Mouse (Mus musculus) embryonic facial prominence, embryonic 10.5 days (tissue): Measurements from ENCODE around the gene Ccl7. TPM values are rescaled to one million over a fixed set of nuclear protein-coding genes. Genes with fewer than 3 reads are reported as not detected.

Experiments used
- DNase-seq: peaks from one replicate; pipeline ENCODE4 v3.0.0-alpha.2; 2017; ENCODE audit warnings: low spot score
- H3K27ac ChIP-seq: fragments of 300-500 bp; sonication (generic); replicated peaks from 2 replicates; pipeline ENCODE4 v1.5.1; 2016; ENCODE audit warnings: mild to moderate bottlenecking
- H3K27me3 ChIP-seq: fragments of 300-500 bp; sonication (generic); replicated peaks from 2 replicates; pipeline ENCODE4 v1.6.1; 2016; ENCODE audit warnings: low read depth, mild to moderate bottlenecking; ENCODE audit not compliant: poor library complexity, severe bottlenecking
- H3K36me3 ChIP-seq: fragments of 300-500 bp; sonication (generic); replicated peaks from 2 replicates; pipeline ENCODE4 v1.6.1; 2016; ENCODE audit warnings: mild to moderate bottlenecking, moderate library complexity
- H3K4me1 ChIP-seq: fragments of 300-500 bp; sonication (generic); 2 replicates; pipeline ENCODE4 v1.6.1; 2016
- H3K4me3 ChIP-seq: fragments of 300-500 bp; sonication (generic); 2 replicates; pipeline ENCODE4 v1.5.1; 2016; ENCODE audit warnings: mild to moderate bottlenecking, moderate library complexity
- H3K9me3 ChIP-seq: fragments of 300-500 bp; sonication (generic); 2 replicates; pipeline ENCODE4 v1.6.1; 2016; ENCODE audit warnings: mild to moderate bottlenecking
- WGBS: fragments of 180-500 bp; shearing (Covaris S2); methylation state at CpG from one replicate; pipeline ENCODE4 v1.1.7; 2016; 5-methylcytosine and 5-hydroxymethylcytosine counted together
- polyA plus RNA-seq: library from polyadenylated mRNA; unstranded; fragments of >200 nt; fragmentation: Nextera tagmentation; extraction: Ambion mirVana; gene quantifications from 2 replicates; pipeline ENCODE4 v1.2.1, GENCODE M21; 2016

Gene Ccl7
- polyA plus RNA-seq, 1 experiment from 2014 or later: not detected

DNA sequence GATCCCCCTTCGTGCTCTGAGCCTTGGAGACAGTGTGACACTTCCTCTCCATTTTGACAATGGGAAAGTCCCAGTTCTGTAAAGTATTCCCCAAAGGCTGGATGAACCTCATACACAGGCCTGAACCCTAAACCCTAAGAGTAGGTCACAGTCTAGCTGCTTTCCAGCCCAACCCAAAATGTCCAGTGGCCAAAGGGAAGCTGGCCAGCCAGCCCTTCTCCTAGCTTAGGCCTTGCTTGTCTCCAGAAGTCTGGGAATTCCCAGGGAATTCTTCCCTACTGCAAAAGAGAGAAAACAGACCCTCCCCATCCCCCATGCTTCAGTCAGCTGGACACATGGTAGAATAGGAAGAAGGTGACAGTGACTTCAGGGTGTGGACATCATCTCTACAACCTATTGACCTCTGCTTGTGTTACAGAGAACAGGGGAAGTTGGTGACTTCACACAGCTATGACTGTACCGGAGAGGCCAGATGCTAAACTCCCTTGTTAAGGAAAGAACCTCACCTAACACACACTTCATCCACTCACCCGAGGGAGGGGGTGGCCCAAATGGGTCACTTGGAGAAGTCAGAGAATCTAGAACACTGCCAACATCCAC is 29.2 kb upstream of the Ccl7 start:
- H3K27me3 ChIP-seq: no peaks in the 10 kb centered on the region
- no peaks in the 10 kb centered on the region for H3K9me3 ChIP-seq
- H3K4me3 ChIP-seq: no peak overlapping the region
- WGBS: 77% methylated on average over 3 of the region's 3 CpGs
- no peak overlapping the region for H3K27ac ChIP-seq
- DNase-seq: no peak
- no peaks in the 10 kb centered on the region for H3K36me3 ChIP-seq
- H3K4me1 ChIP-seq: peaks cover 3% of the 10 kb centered on the region; the same call in 1 of the 2 replicates

DNA sequence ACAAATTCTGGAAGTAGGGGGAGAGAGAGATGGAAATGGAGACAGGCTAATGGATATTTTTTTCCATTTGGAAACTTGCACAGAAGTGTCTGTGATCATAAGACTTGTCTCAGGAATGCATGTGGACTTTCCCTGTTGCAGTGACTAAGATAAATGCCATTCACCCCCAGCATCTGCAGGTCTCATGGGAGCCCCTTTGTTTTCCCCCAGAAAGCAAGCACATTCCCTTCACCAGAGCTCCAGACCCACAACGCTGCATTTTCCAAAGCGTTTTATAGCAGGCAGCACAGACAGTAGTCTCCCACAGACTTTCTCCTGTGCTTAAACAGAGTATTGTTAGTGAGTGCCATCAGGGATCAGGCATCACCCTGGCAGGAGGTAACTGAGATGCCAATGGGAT is 26.1 kb upstream of the Ccl7 start:
- no peaks in the 10 kb centered on the region for H3K9me3 ChIP-seq

DNA sequence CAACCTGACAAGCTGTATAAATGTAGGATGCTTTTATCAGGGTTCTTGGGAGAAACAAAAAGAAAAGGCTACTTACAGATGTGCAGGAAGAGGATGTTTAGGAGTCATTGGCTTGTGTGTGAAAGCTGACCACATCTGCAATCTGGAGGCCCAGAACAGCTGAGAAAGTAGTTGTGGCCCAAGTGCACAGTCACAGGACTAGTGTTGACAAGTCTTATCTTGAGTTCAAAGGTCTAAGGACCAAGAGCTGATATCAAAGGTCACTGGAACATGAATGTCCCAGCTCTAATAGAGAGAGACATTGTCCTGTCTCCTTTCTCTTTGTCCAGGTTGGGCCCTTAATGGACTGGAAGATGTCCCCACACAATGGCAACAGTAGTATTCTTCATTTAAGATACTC is 25.7 kb upstream of the Ccl7 start:
- Histone ChIP-seq H3K9me3 (no peaks in the 10 kb centered on the region), H3K27ac (no peak overlapping the region), H3K4me1 (no peaks in the 10 kb centered on the region; the same call in 1 of the 2 replicates), H3K27me3 (no peaks in the 10 kb centered on the region), H3K36me3 (no peaks in the 10 kb centered on the region), H3K4me3 (no peak overlapping the region)
- DNase-seq: no peak

More for the DNA sequence above, 26.1 kb upstream of the Ccl7 start:
- DNase-seq: no peak
- Histone ChIP-seq H3K27me3 (no peaks in the 10 kb centered on the region), H3K36me3 (no peaks in the 10 kb centered on the region), H3K27ac (no peak overlapping the region), H3K4me1 (no peaks in the 10 kb centered on the region; the same call in 1 of the 2 replicates), H3K4me3 (no peak overlapping the region)
- WGBS: 64% methylated on average over 2 of the region's 2 CpGs

DNA sequence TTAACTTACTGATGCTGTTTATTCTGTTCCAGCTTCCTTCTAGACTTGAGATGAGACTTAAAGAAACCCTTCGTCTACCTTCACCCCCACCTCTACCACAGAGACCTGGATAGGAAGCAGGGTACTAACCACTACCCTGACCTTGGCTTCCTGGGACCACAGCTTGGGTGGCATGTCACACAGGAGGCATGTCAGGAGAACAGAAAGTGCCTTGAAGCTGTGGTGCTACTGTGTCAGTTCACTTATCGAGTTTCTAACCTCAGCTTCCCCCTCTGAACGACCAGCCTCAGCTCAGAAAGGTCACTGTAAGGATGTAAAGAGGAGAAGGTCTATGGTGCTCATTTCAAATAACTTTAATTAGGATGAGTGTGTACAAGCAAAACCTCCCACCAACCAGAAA is 24.1 kb upstream of the Ccl7 start:
- no peaks in the 10 kb centered on the region for H3K36me3 ChIP-seq
- H3K27ac ChIP-seq: no peak overlapping the region
- no peak for DNase-seq
- no peaks in the 10 kb centered on the region; the same call in 1 of the 2 replicates for H3K4me1 ChIP-seq
- no peaks in the 10 kb centered on the region for H3K9me3 ChIP-seq
- no peaks in the 10 kb centered on the region for H3K27me3 ChIP-seq
- H3K4me3 ChIP-seq: no peak overlapping the region
- 75% methylated on average over 3 of the region's 3 CpGs for WGBS

DNA sequence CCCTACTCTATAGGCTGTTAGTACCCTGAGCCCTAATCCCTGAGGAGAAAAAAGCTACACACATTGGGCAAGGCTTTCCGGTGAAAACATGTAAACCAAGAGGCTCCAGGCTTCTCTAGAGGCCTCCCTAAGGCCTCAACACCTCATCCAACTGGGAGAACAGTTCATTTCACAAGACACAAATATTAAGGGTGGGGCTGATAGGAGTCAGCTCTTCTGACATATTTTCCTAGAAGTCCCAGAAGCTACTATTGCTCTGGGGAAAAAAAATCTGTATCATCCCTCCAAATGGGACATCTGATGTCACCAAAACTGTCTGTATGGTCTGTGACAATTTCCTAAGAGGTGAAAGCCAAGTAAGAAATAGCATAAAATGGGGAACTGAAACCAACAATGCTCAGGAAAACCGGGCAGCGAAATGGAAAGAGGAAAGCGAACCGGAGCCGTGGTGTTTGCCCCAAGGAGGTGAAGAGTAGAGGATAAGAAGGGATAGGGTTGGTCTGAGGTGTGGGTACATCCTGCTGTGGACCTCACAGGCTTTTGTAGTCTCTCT is 22.9 kb upstream of the Ccl7 start:
- H3K9me3 ChIP-seq: no peaks in the 10 kb centered on the region
- WGBS: 87% methylated on average over 6 of the region's 6 CpGs
- H3K4me1 ChIP-seq: no peaks in the 10 kb centered on the region; the same call in 1 of the 2 replicates
- no peak for DNase-seq
- H3K27me3 ChIP-seq: no peaks in the 10 kb centered on the region
- no peak overlapping the region for H3K27ac ChIP-seq
- H3K4me3 ChIP-seq: no peak overlapping the region
- no peaks in the 10 kb centered on the region for H3K36me3 ChIP-seq

DNA sequence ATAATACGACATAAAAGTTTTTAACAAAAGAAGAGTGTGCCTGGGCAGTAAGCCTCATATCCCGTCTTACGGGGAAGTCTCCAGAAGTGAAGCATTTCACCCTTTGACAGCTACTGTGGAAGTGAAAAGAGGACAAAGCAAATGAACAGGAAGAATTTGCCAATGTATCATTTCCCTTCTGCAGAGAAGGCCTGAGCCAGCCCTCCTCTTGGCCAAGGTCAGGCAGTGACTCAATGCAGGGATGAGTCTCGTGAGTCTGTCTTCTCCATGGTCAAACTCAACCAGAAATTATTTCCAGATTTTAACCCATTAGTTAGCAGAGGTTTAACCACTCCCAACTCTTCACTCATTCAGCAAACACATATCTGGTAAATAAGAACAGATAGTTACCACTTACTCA is 21.7 kb upstream of the Ccl7 start:
- H3K27me3 ChIP-seq: no peaks in the 10 kb centered on the region
- no peak for DNase-seq
- no peaks in the 10 kb centered on the region for H3K9me3 ChIP-seq
- H3K27ac ChIP-seq: no peak overlapping the region
- H3K4me3 ChIP-seq: no peak overlapping the region
- H3K4me1 ChIP-seq: no peaks in the 10 kb centered on the region; the same call in 1 of the 2 replicates
- no peaks in the 10 kb centered on the region for H3K36me3 ChIP-seq
- WGBS: 79% methylated on average over 4 of the region's 4 CpGs

DNA sequence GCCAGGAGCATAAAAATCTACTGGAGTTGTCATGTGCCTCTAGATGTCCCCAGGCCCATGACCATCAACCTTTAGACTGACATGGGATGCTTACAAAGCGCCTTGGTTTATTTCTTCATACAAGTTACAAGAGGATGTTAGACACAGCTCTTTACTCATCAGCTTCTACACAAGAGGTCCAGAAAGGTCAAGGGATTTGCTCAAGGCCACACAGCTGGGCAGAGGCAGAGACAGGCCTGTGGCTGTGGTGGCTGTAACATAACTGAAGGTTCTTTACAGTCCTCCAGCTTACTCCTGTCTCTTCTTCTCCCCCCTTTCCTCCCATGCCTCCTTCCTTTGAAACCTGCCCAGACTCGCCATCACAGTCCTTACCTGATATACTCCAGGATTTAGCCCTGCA is 15.3 kb upstream of the Ccl7 start:
- WGBS: 82% methylated on average over 2 of the region's 2 CpGs
- Histone ChIP-seq H3K36me3 (no peaks in the 10 kb centered on the region), H3K4me3 (no peak overlapping the region), H3K27me3 (no peaks in the 10 kb centered on the region), H3K9me3 (no peaks in the 10 kb centered on the region), H3K27ac (no peak overlapping the region), H3K4me1 (0 out of 2 replicates have a peak, but pooled peaks cover 1% of the 10 kb centered on the region)
- no peak for DNase-seq

DNA sequence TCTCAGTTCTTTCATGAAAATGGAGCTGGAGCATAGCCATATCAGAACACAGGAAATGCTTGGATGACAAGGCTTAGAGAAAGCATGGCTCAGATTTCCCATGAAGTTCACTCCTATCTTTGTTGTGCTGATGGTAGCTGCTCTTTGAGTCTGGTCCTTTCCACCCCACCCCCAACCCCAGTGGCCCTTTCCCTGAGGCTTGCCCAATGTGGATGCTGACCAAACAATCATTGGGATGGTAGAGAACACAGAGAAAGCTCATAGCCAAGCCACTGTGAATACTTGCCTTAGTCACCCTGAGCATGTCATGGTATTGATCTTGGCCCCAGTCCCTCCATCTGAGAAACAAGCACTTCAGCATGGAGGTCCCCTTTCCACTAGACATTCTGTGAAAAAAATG is 13.4 kb upstream of the Ccl7 start:
- no peaks in the 10 kb centered on the region for H3K9me3 ChIP-seq
- H3K27ac ChIP-seq: no peak overlapping the region

DNA sequence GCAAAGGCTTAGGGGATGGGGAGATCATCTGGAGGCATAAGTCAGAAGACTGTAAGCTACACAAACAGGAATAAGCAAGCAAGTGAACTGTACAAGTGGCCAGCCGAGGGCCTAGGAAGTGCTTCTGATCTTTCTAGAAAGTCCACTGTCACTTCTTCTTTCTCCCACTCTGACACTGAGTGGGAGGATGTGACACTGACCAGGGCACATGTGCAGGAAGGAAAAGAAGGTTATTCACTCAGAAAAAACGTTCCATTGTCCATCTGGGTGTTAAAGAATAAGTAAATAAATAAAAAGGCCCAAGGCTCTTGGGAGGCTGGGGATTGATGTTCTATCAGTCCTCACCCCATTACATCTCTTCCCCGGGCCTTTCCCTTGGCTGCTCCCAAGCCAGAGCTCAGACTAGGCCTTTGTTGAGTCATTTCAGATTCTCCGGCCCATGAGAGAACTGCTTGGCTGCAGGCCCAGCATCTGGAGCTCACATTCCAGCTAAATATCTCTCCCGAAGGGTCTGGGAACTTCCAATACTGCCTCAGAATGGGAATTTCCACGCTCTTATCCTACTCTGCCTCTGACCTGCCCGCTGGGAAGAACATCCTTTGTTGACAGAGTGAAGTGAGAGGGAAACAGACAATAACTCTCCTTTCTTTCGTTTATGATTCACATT is 12.7 kb upstream of the Ccl7 start:
- H3K27ac ChIP-seq: no peak overlapping the region
- WGBS: 61% methylated on average over 8 of the region's 8 CpGs
- H3K4me3 ChIP-seq: no peak overlapping the region
- H3K4me1 ChIP-seq: 0 out of 2 replicates have a peak, but pooled peaks cover 5% of the 10 kb centered on the region
- no peaks in the 10 kb centered on the region for H3K36me3 ChIP-seq
- no peaks in the 10 kb centered on the region for H3K9me3 ChIP-seq
- no peaks in the 10 kb centered on the region for H3K27me3 ChIP-seq
- no peak for DNase-seq

More for the DNA sequence above, 13.4 kb upstream of the Ccl7 start:
- Histone ChIP-seq H3K36me3 (no peaks in the 10 kb centered on the region), H3K4me3 (no peak overlapping the region), H3K4me1 (0 out of 2 replicates have a peak, but pooled peaks cover 5% of the 10 kb centered on the region), H3K27me3 (no peaks in the 10 kb centered on the region)
- no peak for DNase-seq

DNA sequence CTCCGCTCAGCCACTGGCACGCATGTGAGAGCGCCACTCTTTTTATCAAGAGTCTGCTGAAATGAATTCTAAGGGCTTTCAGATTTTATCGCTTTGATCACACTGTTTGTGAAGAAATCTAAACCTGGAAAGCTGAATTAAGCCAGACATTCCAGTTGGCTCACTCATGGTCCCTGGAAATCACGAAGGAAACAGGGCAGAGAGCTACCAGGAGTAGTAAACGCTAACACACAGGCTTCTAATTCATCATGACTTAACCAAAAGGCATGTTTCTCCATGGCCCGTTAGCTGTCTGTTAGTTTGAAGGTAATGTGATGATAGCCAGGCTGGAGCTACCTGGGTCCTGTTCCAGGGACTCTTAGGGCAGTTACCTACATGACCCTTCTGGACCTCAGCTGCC is 11.1 kb upstream of the Ccl7 start:
- Histone ChIP-seq H3K36me3 (no peaks in the 10 kb centered on the region), H3K9me3 (no peaks in the 10 kb centered on the region), H3K4me3 (no peak overlapping the region), H3K4me1 (0 out of 2 replicates have a peak, but pooled peaks cover 5% of the 10 kb centered on the region), H3K27ac (no peak overlapping the region), H3K27me3 (no peaks in the 10 kb centered on the region)
- DNase-seq: no peak
- WGBS: 87% methylated on average over 7 of the region's 7 CpGs

DNA sequence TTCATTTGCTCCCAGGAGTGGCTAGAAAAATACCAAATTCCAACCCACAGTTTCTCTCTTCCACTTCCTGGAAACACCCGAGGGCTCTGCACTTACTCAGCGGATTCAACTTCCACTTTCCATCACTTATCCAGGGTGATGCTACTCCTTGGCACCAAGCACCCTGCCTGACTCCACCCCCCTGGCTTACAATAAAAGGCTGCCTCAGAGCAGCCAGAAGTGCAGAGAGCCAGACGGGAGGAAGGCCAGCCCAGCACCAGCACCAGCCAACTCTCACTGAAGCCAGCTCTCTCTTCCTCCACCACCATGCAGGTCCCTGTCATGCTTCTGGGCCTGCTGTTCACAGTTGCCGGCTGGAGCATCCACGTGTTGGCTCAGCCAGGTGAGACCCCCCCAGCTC is 10.2 kb upstream of the Ccl7 start, which contains the start of gene Ccl2:
Gene Ccl2, plus strand, starts transcription at position 216 of the 400 bp plus-strand sequence.
- WGBS: 41% methylated on average over 5 of the region's 5 CpGs

DNA sequence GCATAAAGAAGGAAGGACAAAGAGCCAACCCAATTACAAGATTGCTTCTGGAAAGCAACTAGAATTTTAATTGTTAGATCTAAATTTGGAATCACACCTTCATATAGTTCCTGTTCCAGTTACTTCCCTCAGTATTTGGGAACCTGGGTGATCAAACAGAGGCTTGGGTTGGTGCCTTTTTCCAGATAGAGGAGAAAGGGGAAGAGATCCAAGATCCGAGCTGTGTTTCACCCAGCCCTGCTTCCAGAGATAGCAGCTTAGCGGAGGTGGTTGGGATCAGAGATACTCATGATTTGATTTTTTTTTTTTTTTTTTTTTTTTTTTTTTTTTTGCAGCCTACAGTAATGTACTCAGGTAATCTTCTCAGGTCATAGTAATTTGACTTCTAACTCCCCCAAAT is 9.7 kb upstream of the Ccl7 start:
- H3K27ac ChIP-seq: no peak overlapping the region
- H3K9me3 ChIP-seq: no peaks in the 10 kb centered on the region
- DNase-seq: no peak
- 89% methylated on average over 2 of the region's 2 CpGs for WGBS
- 0 out of 2 replicates have a peak, but pooled peaks cover 5% of the 10 kb centered on the region for H3K4me1 ChIP-seq
- H3K4me3 ChIP-seq: no peak overlapping the region
- no peaks in the 10 kb centered on the region for H3K36me3 ChIP-seq
- no peaks in the 10 kb centered on the region for H3K27me3 ChIP-seq

More for the DNA sequence above, 10.2 kb upstream of the Ccl7 start, which contains the start of gene Ccl2:
- Histone ChIP-seq H3K36me3 (no peaks in the 10 kb centered on the region), H3K9me3 (no peaks in the 10 kb centered on the region), H3K4me1 (0 out of 2 replicates have a peak, but pooled peaks cover 5% of the 10 kb centered on the region), H3K27ac (no peak within 1 kb of the TSS), H3K4me3 (no peak within 1 kb of the TSS), H3K27me3 (no peaks in the 10 kb centered on the region)
- no peak for DNase-seq

DNA sequence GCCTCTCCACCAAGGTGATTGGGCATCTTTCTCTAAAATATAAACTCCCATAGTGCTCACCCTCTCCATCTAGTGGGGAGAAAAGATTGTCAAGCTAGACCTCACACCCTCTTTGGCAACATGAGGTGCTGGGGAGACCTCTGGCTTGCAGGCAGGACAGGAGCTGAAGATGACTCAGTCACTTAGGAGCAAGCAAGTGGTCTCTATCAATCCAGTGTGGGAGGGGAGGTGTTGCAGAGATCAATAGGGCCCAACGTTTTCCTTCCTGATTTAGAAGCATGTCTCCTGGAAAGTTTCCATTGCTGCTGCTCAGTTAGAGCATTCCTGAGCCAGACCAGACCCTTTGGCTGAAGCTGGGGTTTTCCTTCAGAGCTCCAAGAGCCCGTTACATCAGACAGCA is 7.0 kb upstream of the Ccl7 start, which contains the start of gene Gm17268:
Gene Gm17268, minus strand, starts transcription at position 28 of the 400 bp plus-strand sequence.
- Histone ChIP-seq H3K9me3 (no peaks in the 10 kb centered on the region), H3K36me3 (no peaks in the 10 kb centered on the region), H3K27me3 (no peaks in the 10 kb centered on the region), H3K4me1 (0 out of 2 replicates have a peak, but pooled peaks cover 5% of the 10 kb centered on the region), H3K4me3 (no peak within 1 kb of the TSS), H3K27ac (no peak within 1 kb of the TSS)
- no peak for DNase-seq
- WGBS: 59% methylated on average over 2 of the region's 2 CpGs
